Mouse (Mus musculus) embryo, embryonic 10 days (tissue): Measurements from ENCODE around the gene Smad3.

ENCODE experiments used
- DNase-seq: peaks from one replicate; pipeline ENCODE4 v3.0.0-alpha.2; 2015; ENCODE audit warnings: low spot score

Gene Smad3

GRCm38 (mm10) chr9:63664300-63664745 is 93.5 kb downstream of the Smad3 start:
- DNase-seq: no peak

- peak; percentile 20 for DNase-seq
Measured at GRCm38 (mm10) chr9:63663222-63663621, 94.6 kb downstream of the Smad3 start.

GRCm38 (mm10) chr9:63662759-63663158 is 95.0 kb downstream of the Smad3 start:
- DNase-seq: no peak

GRCm38 (mm10) chr9:63660691-63661090 is 97.1 kb downstream of the Smad3 start:
- DNase-seq: no peak

- no peak for DNase-seq
Measured at GRCm38 (mm10) chr9:63660061-63660460, 97.7 kb downstream of the Smad3 start.

- DNase-seq: no peak
Measured at GRCm38 (mm10) chr9:63658970-63659371, 98.8 kb downstream of the Smad3 start.

GRCm38 (mm10) chr9:63658436-63658835 is 99.4 kb downstream of the Smad3 start:
- no peak for DNase-seq

GRCm38 (mm10) chr9:63657167-63657566 is 100.6 kb downstream of the Smad3 start:
- DNase-seq: no peak

GRCm38 (mm10) chr9:63655092-63655491 is 102.7 kb downstream of the Smad3 start:
- peak; percentile 25 for DNase-seq

- DNase-seq: no peak
Measured at GRCm38 (mm10) chr9:63654575-63654974, 103.2 kb downstream of the Smad3 start.

GRCm38 (mm10) chr9:63653666-63654065 is 104.1 kb downstream of the Smad3 start:
- no peak for DNase-seq

- DNase-seq: no peak
Measured at GRCm38 (mm10) chr9:63651594-63651993, 106.2 kb downstream of the Smad3 start.

- no peak for DNase-seq
Measured at GRCm38 (mm10) chr9:63650905-63651304, 106.9 kb downstream of the Smad3 start.

GRCm38 (mm10) chr9:63649841-63650545 is 107.8 kb downstream of the Smad3 start:
- DNase-seq: peak; percentile 39

- no peak for DNase-seq
Measured at GRCm38 (mm10) chr9:63648520-63648918, 109.3 kb downstream of the Smad3 start.

GRCm38 (mm10) chr9:63647581-63648519 is 109.9 kb downstream of the Smad3 start:
- DNase-seq: no peak

- no peak for DNase-seq
Measured at GRCm38 (mm10) chr9:63645084-63645483, 112.7 kb downstream of the Smad3 start.

GRCm38 (mm10) chr9:63644011-63644410 is 113.8 kb downstream of the Smad3 start:
- DNase-seq: no peak

GRCm38 (mm10) chr9:63641983-63642646 is 115.7 kb downstream of the Smad3 start:
- no peak for DNase-seq

GRCm38 (mm10) chr9:63636113-63636512 is 121.7 kb downstream of the Smad3 start:
- DNase-seq: no peak

- no peak for DNase-seq
Measured at GRCm38 (mm10) chr9:63633334-63633733, 124.5 kb downstream of the Smad3 start.

- DNase-seq: no peak
Measured at GRCm38 (mm10) chr9:63632924-63633323, 124.9 kb downstream of the Smad3 start.
